Mouse (Mus musculus) neutrophil, adult 5-6 weeks (primary cell): Measurements from ENCODE around the gene Mrtfa. TPM values are rescaled to one million over a fixed set of nuclear protein-coding genes. Genes with fewer than 3 reads are reported as not detected.
A peak's percentile ranks its signal among the peaks of the same experiment; 100 is the strongest.

Experiments
- ATAC-seq: fragments of 151-379, 151-347 bp; 2 replicates; pipeline ENCODE4 v1.8.0; 2017; ENCODE audit warnings: mild to moderate bottlenecking, moderate TSS enrichment; ENCODE audit not compliant: insufficient number of reproducible peaks, poor library complexity, low FRiP score, severe bottlenecking; ENCODE audit errors: extremely low read depth
- total RNA-seq: library from RNA; stranded (forward); fragments of 200-1000 nt; gene quantifications from 2 replicates; pipeline ENCODE4 v1.2.3, GENCODE M21; 2017

The Mrtfa gene
- total RNA-seq, 1 experiment from 2014 or later = 59.9 TPM

GRCm38 (mm10) chr15:81083281-81083680 lies 107.3 kb downstream of the Mrtfa start:
- no peak for ATAC-seq

- no peak for ATAC-seq
Observed at GRCm38 (mm10) chr15:81081216-81081615, 109.3 kb downstream of the Mrtfa start.

GRCm38 (mm10) chr15:81080405-81080804 lies 110.2 kb downstream of the Mrtfa start:
- no peak for ATAC-seq

- no peak for ATAC-seq
Observed at GRCm38 (mm10) chr15:81079255-81079654, 111.3 kb downstream of the Mrtfa start.

- peak; percentile 43; the same call in 1 of the 2 replicates for ATAC-seq
Observed at GRCm38 (mm10) chr15:81077551-81077950, 113.0 kb downstream of the Mrtfa start.

GRCm38 (mm10) chr15:81074543-81074942 lies 116.0 kb downstream of the Mrtfa start:
- peak; percentile 61 for ATAC-seq

- ATAC-seq = no peak
Observed at GRCm38 (mm10) chr15:81073751-81074150, 116.8 kb downstream of the Mrtfa start.

GRCm38 (mm10) chr15:81072748-81073147 lies 117.8 kb downstream of the Mrtfa start:
- ATAC-seq = no peak; the same call in 1 of the 2 replicates

GRCm38 (mm10) chr15:81070470-81070869 lies 120.1 kb downstream of the Mrtfa start:
- ATAC-seq = no peak

- no peak for ATAC-seq
Observed at GRCm38 (mm10) chr15:81068641-81069381, 121.7 kb downstream of the Mrtfa start.

- ATAC-seq = no peak
Observed at GRCm38 (mm10) chr15:81067761-81068160, 122.8 kb downstream of the Mrtfa start.

- ATAC-seq = no peak
Observed at GRCm38 (mm10) chr15:81066976-81067375, 123.6 kb downstream of the Mrtfa start.

- ATAC-seq = no peak
Observed at GRCm38 (mm10) chr15:81064661-81065060, 125.9 kb downstream of the Mrtfa start.

GRCm38 (mm10) chr15:81064143-81064542 lies 126.4 kb downstream of the Mrtfa start:
- peak; percentile 42; the same call in 1 of the 2 replicates for ATAC-seq

- ATAC-seq = no peak
Observed at GRCm38 (mm10) chr15:81062616-81063015, 127.9 kb downstream of the Mrtfa start.

GRCm38 (mm10) chr15:81062175-81062588 lies 128.4 kb downstream of the Mrtfa start:
- ATAC-seq = no peak

GRCm38 (mm10) chr15:81060975-81061374 lies 129.6 kb downstream of the Mrtfa start:
- no peak for ATAC-seq

GRCm38 (mm10) chr15:81057736-81058135 lies 132.8 kb downstream of the Mrtfa start:
- ATAC-seq = no peak

GRCm38 (mm10) chr15:81055488-81055887 lies 135.1 kb downstream of the Mrtfa start:
- ATAC-seq = no peak

- no peak for ATAC-seq
Observed at GRCm38 (mm10) chr15:81052491-81052890, 138.1 kb downstream of the Mrtfa start.

- no peak for ATAC-seq
Observed at GRCm38 (mm10) chr15:81050488-81050887, 140.1 kb downstream of the Mrtfa start.
